Mouse (Mus musculus): ENCODE data around the gene Cd302.

DNA sequence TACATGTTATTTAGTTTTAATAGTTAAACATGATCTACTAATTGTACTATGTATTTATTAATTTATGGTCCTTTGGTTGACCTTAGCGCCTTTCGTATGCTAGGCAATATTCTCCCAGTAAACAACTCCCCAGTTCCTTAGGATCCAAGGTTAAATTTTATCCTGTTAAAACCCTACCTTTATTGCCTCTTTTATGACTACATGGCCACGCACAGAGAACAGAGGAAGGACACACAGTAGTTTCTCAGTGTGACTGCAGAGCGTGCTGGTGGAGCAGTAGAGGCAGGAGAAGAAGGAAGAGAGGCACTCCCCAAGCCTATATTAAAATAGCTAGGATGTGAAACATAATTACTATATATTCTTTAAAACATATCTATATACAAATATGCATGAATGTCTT lies 80.6 kb downstream of the Cd302 start:
- TF ChIP-seq CTCF (IDR thresholded peaks at IDR 0.05) (no peak), EP300 (IDR thresholded peaks at IDR 0.05) (no peak)
